Mouse (Mus musculus): ENCODE measurements around the gene Foxc2.

Foxc2 gene

DNA sequence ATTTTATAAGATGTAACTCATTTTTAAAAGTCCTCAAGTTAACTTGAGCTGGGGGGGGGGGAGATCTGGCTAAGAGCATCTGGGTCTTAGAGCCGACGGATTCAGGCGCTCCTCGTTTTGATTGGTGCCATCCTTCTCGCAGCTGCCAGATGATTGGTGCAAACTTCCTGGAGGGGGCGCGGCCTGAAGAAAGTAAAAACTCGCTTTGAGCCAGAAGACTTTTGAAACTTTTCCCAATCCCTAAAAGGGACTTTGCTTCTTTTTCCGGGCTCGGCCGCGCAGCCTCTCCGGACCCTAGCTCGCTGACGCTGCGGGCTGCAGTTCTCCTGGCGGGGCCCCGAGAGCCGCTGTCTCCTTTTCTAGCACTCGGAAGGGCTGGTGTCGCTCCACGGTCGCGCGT is at the start of gene Foxc2:
TSS of gene Foxc2 (plus strand) at position 224 of the 400 bp plus-strand sequence.
- peak; percentile 94 for DNase-seq (ENCODE audit: low spot score)

DNA sequence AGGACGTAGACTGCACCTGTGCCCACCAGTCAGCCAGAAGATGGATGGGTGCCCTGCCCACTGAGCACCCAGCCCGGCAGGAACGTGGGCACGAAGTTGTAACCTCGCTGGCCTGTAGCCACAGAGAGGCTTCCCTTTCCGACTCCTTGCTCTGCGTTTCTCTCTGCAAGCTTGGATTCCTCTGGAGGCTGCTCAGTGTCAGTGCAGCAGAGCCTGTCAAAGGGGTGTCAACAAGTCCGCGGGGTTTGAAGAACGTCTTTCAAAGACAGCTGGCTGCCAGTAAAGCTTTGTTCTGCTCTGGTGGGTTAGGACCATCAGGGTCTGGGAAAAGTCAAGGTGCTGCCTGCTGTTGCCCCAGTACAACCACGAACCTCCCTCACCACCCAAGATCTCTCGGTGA is 44.5 kb upstream of the Foxc2 start:
- no peak for DNase-seq (ENCODE audit: low spot score)

DNA sequence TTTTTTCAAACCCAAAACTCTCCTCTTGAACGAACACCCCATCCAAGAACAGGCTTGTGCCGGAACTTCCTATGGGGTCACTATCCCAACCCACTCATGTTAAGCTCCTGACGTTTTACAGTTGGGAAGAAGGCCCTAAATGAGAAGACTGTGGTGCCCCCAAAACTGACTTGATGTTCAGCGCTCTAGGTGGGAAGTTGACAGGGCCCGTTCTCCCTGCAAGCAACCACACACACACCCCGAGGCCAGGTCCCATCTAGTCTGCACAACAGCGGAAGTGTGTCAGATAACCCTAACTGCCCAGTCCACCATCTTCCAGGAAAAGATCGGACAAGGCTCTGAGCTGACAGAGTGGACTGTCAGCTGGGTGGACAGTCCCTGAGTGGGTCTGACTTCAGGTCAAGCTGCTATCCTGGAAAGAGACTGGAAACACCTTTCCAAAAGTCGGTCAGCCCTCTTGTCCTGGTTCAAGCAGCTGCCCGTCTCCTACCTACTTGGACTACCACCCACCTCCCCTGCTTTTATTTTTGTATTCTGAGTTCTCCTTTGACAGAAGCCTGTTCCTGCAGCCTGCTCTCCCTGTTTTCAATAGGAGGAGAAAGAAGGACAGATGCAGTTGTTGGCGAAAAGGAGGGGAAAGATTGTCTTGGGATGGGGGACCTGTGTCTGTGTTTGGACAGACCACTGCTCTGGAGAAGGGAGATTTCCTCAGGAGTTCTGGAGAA is 43.4 kb upstream of the Foxc2 start:
- no peak for DNase-seq (ENCODE audit: low spot score)

DNA sequence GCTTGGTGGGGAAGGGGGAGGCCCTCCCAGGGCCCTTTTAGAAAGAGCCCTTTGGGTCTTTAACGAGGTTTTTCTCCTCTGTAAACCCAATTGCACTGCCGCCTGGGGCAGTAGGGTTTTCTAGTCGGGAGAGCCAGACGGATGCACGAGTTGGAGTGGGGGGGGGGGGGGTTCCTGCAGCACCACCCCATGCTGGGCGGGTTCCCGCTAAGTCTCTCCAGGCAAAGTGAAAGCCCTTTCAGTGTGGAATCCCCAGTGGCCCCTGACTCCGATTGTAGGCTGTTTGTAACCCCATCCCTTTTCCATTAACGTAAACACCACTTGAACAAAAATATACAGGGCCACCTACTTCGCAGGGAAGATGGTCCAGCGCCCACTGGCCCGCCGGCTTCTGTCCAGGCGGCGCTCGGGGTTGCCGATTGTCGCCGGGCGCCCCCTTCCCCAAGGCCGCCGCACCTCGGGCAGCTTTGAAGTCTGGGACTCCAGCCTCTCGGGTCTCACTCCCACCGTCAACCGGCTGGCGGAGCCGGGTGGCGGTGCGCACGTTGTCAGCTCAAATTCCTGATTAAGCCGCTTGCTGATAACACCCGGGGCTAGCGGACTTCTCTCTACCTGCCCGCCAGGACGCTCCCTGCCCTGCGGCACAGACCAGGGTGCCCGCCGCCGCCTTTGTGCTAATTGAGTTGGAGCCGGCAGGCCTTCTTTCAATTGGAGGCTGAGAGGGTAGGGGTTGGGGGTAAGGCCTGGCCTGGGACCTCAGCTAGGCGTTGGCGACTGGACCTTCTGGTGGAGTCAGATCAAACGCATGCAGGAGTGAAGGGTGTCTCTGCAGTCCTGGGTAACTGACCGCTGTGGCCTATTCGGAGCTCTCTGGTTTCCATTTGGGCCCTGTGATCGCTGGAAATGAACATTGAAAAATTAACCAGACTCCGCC is 42.5 kb upstream of the Foxc2 start:
- no peak for DNase-seq (ENCODE audit: low spot score)

DNA sequence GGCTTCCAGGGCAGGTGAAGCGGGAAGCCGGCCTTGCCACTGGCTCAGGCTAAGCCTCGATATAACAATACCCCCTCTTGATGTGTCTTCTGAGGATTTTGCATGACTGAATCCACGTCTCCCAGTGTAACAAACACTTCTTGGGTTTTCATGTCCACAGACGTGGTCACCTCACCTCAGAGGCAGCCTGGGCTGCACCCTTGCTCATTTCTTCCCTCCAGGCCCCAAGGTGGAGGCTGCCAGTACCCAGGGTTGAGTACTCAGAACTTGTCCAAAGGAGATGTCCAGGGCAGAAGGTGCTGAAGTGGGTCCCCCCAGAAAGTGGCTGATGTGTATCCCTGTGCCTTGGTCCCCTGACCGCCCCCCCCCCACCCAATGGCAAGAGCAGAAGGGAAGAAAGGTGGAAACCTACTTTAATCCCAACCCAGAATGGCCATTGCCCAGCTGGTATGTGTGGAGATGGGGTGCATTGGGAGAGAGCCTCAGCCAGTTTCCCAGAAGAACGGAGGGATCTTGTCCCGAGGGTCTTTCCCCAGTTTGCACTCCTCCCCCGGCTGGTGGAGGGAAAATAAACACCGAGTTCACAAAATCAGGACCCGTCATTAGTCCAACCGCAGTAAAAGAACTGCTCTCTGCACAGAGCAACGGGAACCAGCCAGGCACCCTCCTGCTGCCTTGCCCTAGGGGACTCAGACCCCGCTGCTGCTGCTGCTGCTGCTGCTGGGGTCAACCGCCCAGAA is 41.7 kb upstream of the Foxc2 start:
- no peak for DNase-seq (ENCODE audit: low spot score)

DNA sequence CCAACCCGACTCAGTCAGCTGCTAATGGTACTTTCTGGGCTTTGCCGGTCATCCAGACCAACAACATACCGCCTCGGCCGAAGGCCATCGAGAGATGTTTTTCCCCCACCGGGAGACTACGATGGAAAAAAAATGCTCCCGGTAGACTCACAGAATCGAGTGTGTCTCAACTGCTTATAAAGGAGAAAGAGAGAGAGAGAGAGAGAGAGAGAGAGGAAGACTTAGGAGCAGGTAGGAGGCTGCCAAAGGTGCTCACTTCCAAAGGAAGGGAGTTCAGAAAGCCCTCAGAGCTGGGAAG is 41.2 kb upstream of the Foxc2 start:
- DNase-seq (ENCODE audit: low spot score), result no peak

DNA sequence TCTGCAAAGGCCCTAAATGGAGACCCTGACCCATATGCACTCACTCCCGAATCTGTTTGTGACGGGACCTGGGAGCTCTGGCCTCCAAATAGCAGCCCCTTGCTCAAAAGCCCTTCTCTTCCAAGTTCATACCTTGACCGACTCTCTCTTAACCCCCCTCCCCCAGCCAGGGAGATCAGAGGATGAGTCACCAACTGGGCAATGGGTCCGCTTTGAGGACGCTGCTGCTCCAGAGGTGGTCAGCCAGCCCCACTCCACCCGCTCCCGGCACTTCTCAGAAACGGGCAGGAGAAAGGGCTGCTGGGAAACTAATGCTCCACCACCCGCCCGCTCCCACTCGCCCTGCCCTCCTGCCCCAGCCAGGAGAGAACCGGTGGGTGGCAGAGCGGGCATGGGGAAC is 40.0 kb upstream of the Foxc2 start:
- DNase-seq (ENCODE audit: low spot score), result no peak

DNA sequence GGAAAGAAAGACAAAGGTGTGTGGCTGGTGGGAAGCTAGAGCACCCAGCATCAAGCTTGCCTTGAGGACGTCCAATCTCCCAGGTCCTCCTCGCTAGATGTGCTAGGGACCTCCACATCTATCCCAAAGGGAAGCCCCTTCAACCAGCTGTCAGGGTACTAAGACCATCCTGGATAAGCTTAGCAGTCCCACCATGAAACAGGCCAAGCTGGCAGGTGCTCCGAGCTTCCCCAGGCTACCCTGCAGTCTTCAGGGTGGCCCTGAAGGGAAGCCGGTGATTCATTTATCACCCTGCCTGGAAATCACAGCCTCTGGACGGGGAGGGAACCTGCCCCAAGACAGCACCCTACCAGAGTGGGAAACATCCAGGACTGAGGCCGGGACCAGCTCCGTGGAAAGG is 39.4 kb upstream of the Foxc2 start:
- DNase-seq (ENCODE audit: low spot score), result no peak

DNA sequence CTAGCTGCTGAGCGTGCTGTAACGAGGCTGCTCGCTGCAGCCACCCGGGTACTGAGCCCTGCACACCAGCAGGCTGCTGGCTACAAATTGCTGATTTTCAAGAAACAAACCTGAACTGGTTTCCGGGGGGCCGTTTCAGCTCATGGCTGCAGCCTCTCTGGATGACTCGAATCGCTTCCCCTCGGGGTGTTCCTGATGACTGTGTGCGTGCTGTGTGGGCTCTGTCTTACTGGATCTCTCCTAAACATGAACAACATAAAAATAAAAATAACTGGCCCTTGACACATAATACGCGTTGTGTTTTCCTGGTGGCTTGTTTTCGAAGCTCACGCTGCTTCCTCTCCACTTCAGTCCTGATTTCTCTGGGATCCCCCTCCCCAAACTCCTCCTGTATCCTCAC is 37.2 kb upstream of the Foxc2 start:
- no peak for DNase-seq (ENCODE audit: low spot score)

DNA sequence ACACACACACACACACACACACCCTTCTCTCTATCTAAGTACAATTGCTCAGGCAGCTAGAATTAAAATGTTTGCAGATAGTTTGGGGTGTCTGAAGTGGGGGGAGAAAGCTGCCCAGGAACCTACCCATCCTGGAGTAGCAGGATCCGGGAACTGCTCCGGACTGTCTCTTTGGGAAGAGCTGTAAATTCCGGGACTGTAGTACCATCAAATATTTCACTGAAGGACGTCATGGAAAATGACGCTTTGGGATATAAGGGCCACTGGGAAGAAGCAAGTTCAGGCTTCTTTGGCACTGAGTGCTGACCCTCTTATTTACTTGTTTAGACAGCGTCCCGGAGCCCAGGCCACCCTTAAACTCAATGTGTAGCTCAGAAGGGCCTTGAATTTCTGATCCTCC is 36.8 kb upstream of the Foxc2 start:
- no peak for DNase-seq (ENCODE audit: low spot score)

DNA sequence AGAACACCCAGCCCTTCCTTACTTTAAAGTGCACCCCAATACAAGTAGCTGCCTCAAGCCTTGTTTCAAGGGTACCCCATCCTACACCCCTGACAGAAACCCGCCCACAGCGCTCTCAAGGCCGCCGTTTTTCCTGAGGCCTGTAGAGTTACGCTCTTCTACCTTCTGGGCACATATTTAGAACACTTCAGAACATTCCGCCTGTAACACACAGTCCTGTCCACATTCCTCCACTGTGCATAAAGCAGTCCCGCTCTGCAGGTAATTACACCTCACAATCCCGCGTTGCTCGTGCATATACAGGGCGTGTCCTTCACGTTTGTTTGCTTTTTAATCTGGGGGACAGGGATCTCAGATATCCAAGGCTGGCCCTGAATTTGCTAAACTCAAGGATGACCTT is 36.0 kb upstream of the Foxc2 start:
- DNase-seq (ENCODE audit: low spot score), result no peak

DNA sequence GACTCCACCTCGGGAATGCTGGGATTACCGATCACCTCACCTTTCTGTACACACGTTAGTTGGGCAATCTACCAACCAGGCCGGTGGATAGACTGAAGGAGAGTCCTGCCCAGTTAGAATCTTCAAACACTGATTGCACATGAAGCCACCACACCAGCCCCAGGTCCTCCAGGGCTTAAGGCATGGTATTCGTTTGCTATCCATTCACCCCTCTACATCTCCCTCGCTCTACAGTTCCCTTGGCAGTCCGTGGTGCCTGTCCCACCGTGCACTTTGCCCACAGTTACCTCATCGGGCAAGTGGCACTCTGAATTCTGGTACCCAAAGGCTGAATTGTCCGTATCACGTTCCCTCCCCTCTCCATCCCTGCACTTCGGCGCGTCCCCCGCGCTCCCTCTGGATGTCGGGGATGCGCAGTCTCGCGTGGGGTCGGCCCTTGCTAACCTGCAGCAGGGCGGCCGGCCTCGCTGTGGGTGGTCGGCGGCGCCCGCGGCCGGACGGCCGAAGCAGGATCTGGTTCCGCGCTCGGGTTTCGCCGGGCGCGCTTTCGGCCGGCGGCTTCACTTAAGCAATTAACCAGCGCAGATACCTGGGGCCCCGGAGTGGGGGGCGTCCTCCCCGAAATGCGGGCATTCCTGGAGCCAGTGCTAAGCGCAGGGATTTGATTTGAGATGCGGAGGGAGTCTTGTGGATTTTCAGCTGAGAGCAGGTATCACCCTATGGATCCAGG is 35.4 kb upstream of the Foxc2 start:
- DNase-seq (ENCODE audit: low spot score), result no peak

DNA sequence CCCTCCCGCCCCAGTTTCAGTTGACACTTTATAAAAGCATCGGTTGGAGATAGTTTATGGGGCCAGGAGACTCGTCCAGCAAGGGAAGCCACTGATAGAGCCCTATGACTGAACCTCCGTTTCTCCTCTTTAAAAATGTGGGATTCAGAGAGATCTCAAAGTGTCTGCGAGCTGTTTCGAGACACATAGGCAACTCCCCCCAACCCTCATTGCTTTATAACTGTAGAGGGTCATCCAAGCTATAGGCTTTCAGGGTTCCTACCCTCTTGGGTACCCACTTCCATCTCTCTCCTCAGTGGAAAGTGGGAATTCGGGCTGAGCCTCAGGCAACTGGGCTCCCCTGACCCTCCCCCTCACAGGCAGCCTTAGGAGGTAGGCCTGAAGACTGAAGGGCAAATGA is 34.6 kb upstream of the Foxc2 start:
- no peak for DNase-seq (ENCODE audit: low spot score)

DNA sequence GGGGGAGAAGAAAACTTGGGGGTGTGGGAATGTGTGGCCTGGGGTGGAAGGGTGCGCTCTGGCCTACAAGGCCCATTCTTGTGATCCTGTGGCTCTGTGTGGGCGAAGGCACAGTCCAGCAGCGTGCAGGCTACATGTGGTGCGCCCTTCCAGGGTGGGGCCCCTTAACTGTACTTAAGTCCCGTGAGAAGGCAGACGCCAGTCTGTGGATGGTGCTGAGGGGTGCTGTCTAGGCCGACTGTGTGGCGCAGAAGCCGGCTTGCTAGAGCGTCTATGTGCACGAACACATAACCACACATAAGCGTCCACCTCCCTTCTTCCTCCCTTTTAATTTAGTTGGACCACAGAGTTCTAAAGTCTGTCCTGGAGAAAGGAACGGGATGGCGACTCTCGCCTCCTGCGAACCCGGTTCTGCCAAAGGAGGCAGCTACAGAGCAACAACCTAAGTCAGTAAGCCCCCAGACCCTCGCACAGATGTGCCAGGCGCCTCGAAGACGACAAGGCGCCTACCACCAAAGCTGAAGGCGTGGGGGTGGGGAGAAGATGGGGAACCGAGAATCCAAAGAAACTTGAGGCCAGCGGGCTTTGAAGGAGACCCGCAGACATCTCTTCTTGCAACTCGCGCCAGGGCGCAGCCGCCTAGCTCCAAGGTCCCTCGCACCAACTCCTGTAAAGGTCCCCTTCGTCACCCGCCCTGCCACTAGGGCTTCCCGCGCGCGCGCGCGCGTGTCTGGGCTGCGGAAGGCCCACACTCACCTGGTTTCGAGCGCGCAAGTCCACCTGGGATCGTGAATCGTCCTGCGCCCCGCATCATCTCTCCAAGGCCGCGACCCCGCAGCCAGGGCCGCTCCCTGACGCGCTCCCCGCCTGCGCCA is 33.5 kb upstream of the Foxc2 start:
- DNase-seq (ENCODE audit: low spot score), result no peak

DNA sequence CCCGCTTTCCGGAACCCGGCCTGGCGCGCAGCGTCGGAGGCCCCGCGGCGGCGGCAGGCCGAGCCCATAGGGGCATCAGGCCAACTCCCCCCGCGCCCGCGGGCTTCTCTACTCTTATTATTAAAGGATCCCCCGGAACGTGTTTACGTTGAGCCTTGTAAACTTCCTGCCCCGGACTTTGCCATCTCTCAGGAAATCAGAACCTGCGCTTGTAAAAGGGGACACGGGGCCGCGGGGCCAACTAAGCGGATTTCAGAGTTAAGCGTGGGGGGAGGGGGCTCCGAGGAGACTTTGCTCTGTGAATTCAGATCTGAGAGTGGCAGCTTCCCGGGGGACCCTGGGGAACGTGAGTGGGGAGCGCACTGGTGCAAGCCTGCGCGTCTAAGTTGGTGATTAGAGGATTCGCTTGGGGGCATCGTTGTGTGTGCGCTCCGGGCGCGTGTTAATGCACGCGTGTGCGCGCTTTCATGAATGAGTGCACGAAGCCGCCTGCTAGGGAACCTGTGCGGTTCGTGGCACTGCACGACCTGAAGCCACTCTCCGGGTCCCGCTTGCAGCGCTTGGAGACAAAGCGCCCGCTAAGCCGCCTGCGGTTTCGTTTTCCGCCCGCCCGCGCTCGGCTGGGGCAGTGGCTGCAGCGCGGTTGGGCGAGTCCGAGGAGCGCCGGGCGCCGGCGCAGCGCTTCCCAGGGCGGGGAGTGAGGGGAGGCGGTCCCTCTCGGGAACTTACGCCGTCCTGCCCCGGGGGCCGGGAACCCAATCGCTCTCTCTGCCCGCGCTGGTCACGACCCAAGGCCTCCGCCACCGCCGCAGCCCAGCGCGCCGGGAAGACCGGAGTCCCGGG is 32.7 kb upstream of the Foxc2 start:
- no peak for DNase-seq (ENCODE audit: low spot score)

DNA sequence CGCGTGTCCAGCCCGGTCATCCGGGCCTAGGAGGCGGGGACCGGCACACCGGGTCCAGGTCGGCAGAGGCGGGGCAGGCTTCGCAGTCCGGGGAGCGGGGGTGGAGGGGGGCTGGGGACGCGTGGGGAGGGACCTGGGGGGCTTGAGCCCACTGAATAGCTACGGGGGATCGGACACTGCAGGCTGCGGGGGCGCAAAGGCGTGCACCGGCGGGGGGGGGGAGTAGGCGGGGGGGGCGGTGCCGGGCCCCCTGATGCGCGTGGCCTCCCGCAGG is 32.1 kb upstream of the Foxc2 start:
- no peak for DNase-seq (ENCODE audit: low spot score)

DNA sequence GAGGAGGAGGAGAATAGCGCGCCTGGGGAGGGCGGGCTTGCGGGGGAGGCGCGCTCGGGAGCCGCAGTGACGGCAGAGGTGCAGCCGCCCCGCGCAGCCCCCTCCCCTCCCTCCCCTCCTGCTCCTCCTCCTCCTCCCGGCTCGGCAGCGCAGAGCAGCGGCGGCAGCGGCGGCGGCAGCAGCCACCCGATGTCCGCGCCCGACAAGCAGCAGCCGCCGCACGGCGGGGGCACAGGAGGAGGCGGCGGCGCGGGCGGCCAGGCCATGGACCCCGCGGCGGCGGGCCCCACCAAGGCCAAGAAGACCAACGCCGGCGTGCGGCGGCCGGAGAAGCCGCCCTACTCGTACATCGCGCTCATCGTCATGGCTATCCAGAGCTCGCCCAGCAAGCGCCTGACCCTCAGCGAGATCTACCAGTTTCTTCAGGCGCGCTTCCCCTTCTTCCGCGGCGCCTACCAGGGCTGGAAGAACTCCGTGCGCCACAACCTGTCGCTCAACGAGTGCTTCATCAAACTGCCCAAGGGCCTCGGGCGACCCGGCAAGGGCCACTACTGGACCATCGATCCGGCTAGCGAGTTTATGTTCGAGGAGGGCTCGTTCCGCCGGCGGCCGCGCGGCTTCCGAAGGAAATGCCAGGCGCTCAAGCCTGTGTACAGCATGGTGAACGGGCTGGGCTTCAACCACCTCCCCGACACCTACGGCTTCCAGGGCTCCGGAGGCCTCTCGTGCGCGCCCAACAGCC is 31.6 kb upstream of the Foxc2 start, which contains the start of gene Foxf1:
TSS of gene Foxf1 (plus strand) at position 177 of the 742 bp plus-strand sequence.
- DNase-seq (ENCODE audit: low spot score), result no peak

DNA sequence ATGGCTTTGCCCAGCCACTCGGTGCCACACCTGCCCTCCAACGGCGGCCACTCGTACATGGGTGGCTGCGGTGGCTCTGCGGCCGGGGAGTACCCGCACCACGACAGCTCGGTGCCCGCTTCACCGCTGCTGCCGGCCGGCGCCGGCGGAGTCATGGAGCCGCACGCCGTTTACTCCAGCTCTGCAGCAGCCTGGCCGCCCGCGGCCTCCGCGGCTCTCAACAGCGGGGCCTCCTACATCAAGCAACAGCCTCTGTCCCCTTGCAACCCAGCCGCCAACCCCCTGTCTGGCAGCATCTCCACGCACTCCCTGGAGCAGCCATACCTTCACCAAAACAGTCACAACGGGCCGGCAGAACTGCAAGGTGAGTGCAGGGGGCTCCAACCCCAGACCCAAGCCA is 31.0 kb upstream of the Foxc2 start:
- no peak for DNase-seq (ENCODE audit: low spot score)

DNA sequence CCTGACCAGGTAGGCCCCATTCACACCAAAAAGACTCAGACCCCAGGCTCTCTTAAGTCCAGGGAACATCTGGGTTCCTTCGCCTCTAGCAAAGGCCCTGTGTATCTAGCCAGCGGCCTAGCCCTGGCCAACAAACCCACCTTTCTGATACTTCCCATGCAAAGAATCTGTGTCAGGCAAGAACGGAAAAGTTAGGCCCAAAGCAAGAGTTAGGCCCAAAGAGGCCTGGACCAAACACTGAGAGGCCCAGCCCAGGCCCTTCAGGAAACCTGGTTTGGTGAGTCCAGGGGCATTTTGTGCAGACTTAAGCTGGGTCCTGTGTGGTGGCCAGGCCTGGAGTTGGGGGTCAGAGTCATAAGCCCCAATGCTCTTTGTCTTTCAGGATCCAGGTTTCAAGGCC is 30.4 kb upstream of the Foxc2 start:
- no peak for DNase-seq (ENCODE audit: low spot score)
